Mouse (Mus musculus) hindbrain, embryonic 11.5 days (tissue): ENCODE measurements at regions not wholly inside any gene's neighbourhood (a gene's known extent, or its start where the extent isn't known, plus 50 kb on each side); places are given as distances from the start of the nearest gene placed in this dataset.
A peak's percentile ranks its signal among the peaks of the same experiment; 100 is the strongest.

ENCODE experiments used
- ATAC-seq: fragments of 200-750 bp; cut with Nextera tagmentation; 2 replicates; pipeline ENCODE4 v1.8.0; 2017; ENCODE audit warnings: mild to moderate bottlenecking, moderate TSS enrichment, moderate library complexity; ENCODE audit not compliant: low FRiP score
- DNase-seq: peaks from one replicate; pipeline ENCODE4 v3.0.0-alpha.2; 2015; ENCODE audit warnings: low spot score
- H3K27ac ChIP-seq: fragments of 300-500 bp; sonication (generic); 2 replicates; pipeline ENCODE4 v1.5.1; 2014; ENCODE audit warnings: mild to moderate bottlenecking, low read depth, low read length
- H3K27me3 ChIP-seq: fragments of 300-500 bp; sonication (generic); 2 replicates; pipeline ENCODE4 v1.6.1; 2014; ENCODE audit warnings: mild to moderate bottlenecking, low read length, moderate library complexity, mixed read lengths; ENCODE audit not compliant: control insufficient read depth, insufficient read depth
- H3K36me3 ChIP-seq: fragments of 300-500 bp; sonication (generic); 2 replicates; pipeline ENCODE4 v1.6.1; 2014; ENCODE audit warnings: mild to moderate bottlenecking, low read length, moderate library complexity, mixed read lengths; ENCODE audit not compliant: control insufficient read depth, insufficient read depth
- H3K4me1 ChIP-seq: fragments of 300-500 bp; sonication (generic); replicated peaks from 2 replicates; pipeline ENCODE4 v1.6.1; 2014; ENCODE audit warnings: low read length, mixed read lengths; ENCODE audit not compliant: control insufficient read depth, insufficient read depth
- H3K4me2 ChIP-seq: fragments of 300-500 bp; sonication (generic); replicated peaks from 2 replicates; pipeline ENCODE4 v1.6.1; 2014; ENCODE audit warnings: mild to moderate bottlenecking, low read depth, low read length
- H3K4me3 ChIP-seq: fragments of 300-500 bp; sonication (generic); 2 replicates; pipeline ENCODE4 v1.5.1; 2014; ENCODE audit warnings: low read depth, low read length
- H3K9ac ChIP-seq: fragments of 300-500 bp; sonication (generic); 2 replicates; pipeline ENCODE4 v1.6.1; 2014; ENCODE audit warnings: low read depth, low read length
- H3K9me3 ChIP-seq: fragments of 300-500 bp; sonication (generic); 2 replicates; pipeline ENCODE4 v1.6.1; 2016; ENCODE audit warnings: low read length; ENCODE audit not compliant: control insufficient read depth
- WGBS: fragments of 180-500 bp; shearing (Covaris S2); extraction: QIAGEN DNeasy Blood & Tissue Kit; methylation state at CpG from one replicate; pipeline ENCODE4 v1.1.7; 2014; 5-methylcytosine and 5-hydroxymethylcytosine counted together

DNA sequence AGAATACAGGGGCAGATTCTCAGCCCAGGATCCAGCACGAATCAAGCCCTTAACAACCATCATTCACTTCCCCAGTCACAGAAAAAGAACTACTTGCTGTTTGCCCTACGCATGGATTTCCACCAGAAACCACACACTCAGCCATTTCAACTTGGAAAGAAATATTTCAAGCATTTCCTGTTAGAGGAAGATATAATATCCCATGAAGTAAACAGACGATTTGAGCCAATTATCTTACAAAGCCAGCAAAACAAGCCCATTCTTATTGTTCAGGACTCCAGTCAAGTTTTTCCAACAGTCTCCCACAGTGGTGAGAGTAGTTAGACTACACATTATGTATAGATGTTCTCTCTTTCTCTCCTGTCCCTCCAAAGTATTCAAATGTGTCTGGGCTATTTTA, 324.1 kb downstream of the Rnd3 start:
- H3K4me2 ChIP-seq = no peak overlapping the region
- no peak for DNase-seq
- ATAC-seq = no peak
- H3K9ac ChIP-seq = no peak overlapping the region
- no peak overlapping the region for H3K4me3 ChIP-seq
- no peaks in the 10 kb centered on the region for H3K4me1 ChIP-seq
- H3K27me3 ChIP-seq = no peaks in the 10 kb centered on the region
- H3K27ac ChIP-seq = no peak overlapping the region
- WGBS = 73% methylated on average over 3 of the region's 3 CpGs
- H3K9me3 ChIP-seq = no peaks in the 10 kb centered on the region
- no peaks in the 10 kb centered on the region for H3K36me3 ChIP-seq

- H3K9ac ChIP-seq = no peak overlapping the region
- H3K4me2 ChIP-seq = no peak overlapping the region
- H3K4me1 ChIP-seq = no peaks in the 10 kb centered on the region
- no peaks in the 10 kb centered on the region for H3K9me3 ChIP-seq
- DNase-seq (no peak), ATAC-seq (no peak)
- H3K4me3 ChIP-seq = no peak overlapping the region
- no peak overlapping the region for H3K27ac ChIP-seq
- no peaks in the 10 kb centered on the region for H3K36me3 ChIP-seq
- H3K27me3 ChIP-seq = no peaks in the 10 kb centered on the region
These were observed 326.2 kb downstream of the Rnd3 start for GRCm38 (mm10) chr2:50822738-50823137.

DNA sequence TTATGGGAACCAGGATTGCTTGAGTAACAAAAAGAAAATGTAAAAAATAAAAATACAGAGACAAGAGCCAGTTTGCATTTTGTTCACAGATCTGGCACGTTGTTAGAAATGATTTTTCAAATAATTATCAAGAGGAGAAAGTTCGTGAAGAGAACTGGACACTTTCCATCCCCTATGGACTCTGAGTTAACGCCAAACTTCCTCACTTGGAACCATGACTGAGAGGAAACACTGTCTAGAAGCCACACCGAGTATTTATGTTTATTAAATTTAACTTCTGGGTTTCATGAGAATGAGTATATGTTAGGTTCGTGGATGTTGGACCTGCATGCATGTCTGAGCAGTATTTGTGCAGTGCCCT, 329.6 kb downstream of the Rnd3 start:
- no peaks in the 10 kb centered on the region for H3K27me3 ChIP-seq
- 92% methylated on average over 5 of the region's 5 CpGs for WGBS
- no peak overlapping the region for H3K4me3 ChIP-seq
- H3K9me3 ChIP-seq = no peaks in the 10 kb centered on the region
- H3K4me1 ChIP-seq = no peaks in the 10 kb centered on the region
- ATAC-seq = no peak
- H3K4me2 ChIP-seq = no peak overlapping the region
- no peak for DNase-seq
- no peak overlapping the region for H3K27ac ChIP-seq
- H3K9ac ChIP-seq = no peak overlapping the region
- no peaks in the 10 kb centered on the region for H3K36me3 ChIP-seq

DNA sequence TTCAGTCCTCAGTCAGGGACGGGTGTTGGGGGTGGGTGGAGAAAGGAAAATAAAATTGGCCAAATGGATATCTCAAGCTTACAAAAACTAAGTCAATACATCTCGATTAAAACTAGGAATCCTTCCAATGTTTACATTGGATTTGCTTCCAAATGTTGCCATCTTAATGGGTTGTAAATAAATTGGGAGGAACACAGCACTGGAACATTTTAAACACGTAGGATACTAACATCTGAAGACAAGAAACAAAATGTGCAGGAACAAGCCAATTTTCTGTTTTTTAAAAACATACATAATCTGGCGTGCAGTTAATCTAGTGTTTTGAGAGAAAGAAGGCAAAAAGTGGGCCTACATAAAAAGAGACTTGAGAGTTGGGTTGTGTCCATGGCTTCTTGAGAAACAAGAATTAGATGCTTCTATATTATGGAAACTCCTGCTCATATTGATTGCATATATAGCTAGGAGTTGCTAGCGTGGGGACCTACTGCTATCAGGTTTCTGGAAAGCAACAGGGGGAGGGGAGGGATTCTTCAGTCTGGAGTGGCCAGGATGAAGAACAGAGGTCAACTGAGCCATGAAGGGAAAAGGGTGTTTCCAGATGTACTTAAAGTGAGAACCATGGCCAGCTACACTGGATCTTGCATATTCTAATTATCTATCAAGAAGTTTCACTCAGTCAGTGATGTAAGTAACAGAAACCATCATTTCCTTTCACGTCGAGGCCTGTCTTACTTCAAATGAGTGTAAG, 330.2 kb downstream of the Rnd3 start:
- Histone ChIP-seq H3K9ac (no peak overlapping the region), H3K4me3 (no peak overlapping the region), H3K4me2 (no peak overlapping the region), H3K36me3 (no peaks in the 10 kb centered on the region), H3K4me1 (no peaks in the 10 kb centered on the region), H3K27ac (no peak overlapping the region), H3K27me3 (no peaks in the 10 kb centered on the region), H3K9me3 (no peaks in the 10 kb centered on the region)
- no peak for DNase-seq
- ATAC-seq = no peak
- 86% methylated on average over 7 of the region's 7 CpGs for WGBS

GRCm38 (mm10) chr2:50816364-50816763, 332.5 kb downstream of the Rnd3 start:
- H3K4me1 ChIP-seq = no peaks in the 10 kb centered on the region
- H3K4me3 ChIP-seq = no peak overlapping the region
- H3K27me3 ChIP-seq = no peaks in the 10 kb centered on the region
- no peaks in the 10 kb centered on the region for H3K9me3 ChIP-seq
- 78% methylated on average over 5 of the region's 5 CpGs for WGBS
- no peaks in the 10 kb centered on the region for H3K36me3 ChIP-seq
- no peak for DNase-seq
- ATAC-seq = no peak
- H3K9ac ChIP-seq = no peak overlapping the region
- H3K4me2 ChIP-seq = no peak overlapping the region
- no peak overlapping the region for H3K27ac ChIP-seq

- H3K27ac ChIP-seq = no peak overlapping the region
These were observed 333.4 kb downstream of the Rnd3 start for GRCm38 (mm10) chr2:50815541-50815940.

DNA sequence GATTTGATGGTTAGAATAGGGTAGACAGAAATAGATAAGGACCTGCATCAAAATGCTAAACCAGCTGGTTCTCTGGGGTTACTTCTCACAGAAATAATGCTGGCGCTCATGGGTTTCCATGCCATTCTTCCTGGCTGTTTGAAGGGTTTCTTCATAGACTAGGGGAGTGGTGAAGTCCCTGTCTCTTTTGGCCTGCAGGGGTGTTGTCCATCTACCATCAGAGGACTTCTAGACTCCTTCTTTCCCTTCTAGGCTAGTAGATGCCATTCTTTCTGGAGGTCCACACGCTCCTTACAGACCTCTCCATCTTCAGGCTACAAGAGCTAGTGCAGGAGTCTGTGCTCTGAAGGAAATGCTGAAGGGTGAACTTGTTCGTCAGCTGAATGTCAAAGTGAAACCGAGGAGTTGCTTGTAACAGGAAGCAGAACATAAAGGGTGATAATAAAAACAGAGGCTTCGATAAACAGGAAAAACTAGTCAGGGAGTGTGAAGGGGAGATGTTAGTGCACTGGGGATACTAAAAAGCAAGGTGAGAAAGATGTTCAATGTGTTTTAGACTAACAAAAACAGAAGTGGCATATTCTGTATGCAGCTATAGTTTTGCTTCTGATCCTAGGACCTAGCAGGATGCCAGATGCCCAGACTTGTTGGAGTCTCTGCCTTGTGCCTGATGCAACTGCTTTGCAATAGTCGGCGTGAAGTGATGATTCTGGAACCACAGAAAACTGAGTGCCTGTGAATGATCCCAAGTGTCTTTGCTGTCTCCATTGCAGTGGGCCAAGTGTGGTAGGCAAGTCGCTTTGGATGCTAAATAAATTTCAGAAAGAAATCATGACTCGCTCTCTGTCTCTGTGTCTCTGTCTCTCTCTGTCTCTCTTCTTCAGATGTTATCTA, 335.1 kb downstream of the Rnd3 start:
- no peaks in the 10 kb centered on the region for H3K9me3 ChIP-seq
- no peaks in the 10 kb centered on the region for H3K4me1 ChIP-seq
- H3K36me3 ChIP-seq = no peaks in the 10 kb centered on the region
- ATAC-seq = no peak
- H3K27me3 ChIP-seq = no peaks in the 10 kb centered on the region
- H3K4me3 ChIP-seq = no peak overlapping the region
- H3K4me2 ChIP-seq = no peak overlapping the region
- WGBS = 84% methylated on average over 9 of the region's 9 CpGs
- H3K27ac ChIP-seq = no peak overlapping the region
- DNase-seq = no peak
- H3K9ac ChIP-seq = no peak overlapping the region

More at GRCm38 (mm10) chr2:50815541-50815940, 333.4 kb downstream of the Rnd3 start:
- Histone ChIP-seq H3K9me3 (no peaks in the 10 kb centered on the region), H3K9ac (no peak overlapping the region), H3K4me3 (no peak overlapping the region), H3K4me1 (no peaks in the 10 kb centered on the region), H3K4me2 (no peak overlapping the region), H3K36me3 (no peaks in the 10 kb centered on the region), H3K27me3 (no peaks in the 10 kb centered on the region)
- DNase-seq (no peak), ATAC-seq (no peak)
- WGBS = 55% methylated on average over 3 of the region's 3 CpGs

DNA sequence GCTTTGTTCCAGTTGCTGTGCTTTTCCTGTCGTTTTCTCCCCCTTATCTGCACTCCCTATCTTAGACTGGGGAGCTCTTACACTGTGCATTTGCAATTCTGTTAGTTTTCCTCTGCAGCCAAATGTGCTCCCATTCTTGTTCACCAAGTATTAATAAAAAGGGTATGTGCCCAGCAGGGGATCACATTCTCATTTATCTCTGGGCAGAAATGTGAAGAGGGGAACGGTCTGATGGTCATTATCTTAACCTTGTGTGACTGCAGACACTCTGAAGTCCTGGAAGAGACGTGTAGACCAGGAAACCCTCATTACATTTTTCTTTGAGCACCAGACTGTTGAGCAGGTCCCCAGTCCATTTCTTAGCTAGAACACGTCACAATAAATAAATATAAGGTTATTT, 336.6 kb downstream of the Rnd3 start:
- Histone ChIP-seq H3K4me1 (no peaks in the 10 kb centered on the region), H3K4me3 (no peak overlapping the region), H3K27me3 (no peaks in the 10 kb centered on the region), H3K9me3 (no peaks in the 10 kb centered on the region), H3K36me3 (no peaks in the 10 kb centered on the region), H3K4me2 (no peak overlapping the region), H3K9ac (no peak overlapping the region), H3K27ac (no peak overlapping the region)
- ATAC-seq (no peak), DNase-seq (peak; percentile 10)
- WGBS = 35% methylated on average over 4 of the region's 4 CpGs
